Mouse (Mus musculus) T-helper 2 cell (primary cell): ENCODE results near the gene Pkp4.
"Not testable (repeated sequence)": the region's sequence is repeated elsewhere in the genome, so short reads cannot be mapped to it uniquely, and the experiment has no call there.

ENCODE experiments used
- in situ Hi-C: fragments of 300-600 bp; cut with MboI, MseI; formaldehyde crosslinking; loops from one replicate; pipeline ENCODE4 v1.15.1; 2025; ENCODE audit warnings: high pct_unique_total_duplicates

The Pkp4 gene

GRCm38 (mm10) chr2:59378861-59379260, 218.2 kb downstream of the Pkp4 start:
- in situ Hi-C loops: not testable (repeated sequence)

- in situ Hi-C loops: no loop called here
Measured at GRCm38 (mm10) chr2:59383231-59383630, 222.6 kb downstream of the Pkp4 start.

- in situ Hi-C loops: no loop called here
Measured at GRCm38 (mm10) chr2:59383852-59384776, 223.5 kb downstream of the Pkp4 start.

GRCm38 (mm10) chr2:59385211-59385935, 224.7 kb downstream of the Pkp4 start:
- in situ Hi-C loops: no loop called here

GRCm38 (mm10) chr2:59389971-59390370, 229.3 kb downstream of the Pkp4 start:
- in situ Hi-C loops: no loop called here

GRCm38 (mm10) chr2:59393177-59393576, 232.5 kb downstream of the Pkp4 start:
- in situ Hi-C loops: no loop called here

GRCm38 (mm10) chr2:59394651-59395050, 234.0 kb downstream of the Pkp4 start:
- in situ Hi-C loops: no loop called here

GRCm38 (mm10) chr2:59395160-59395650, 234.6 kb downstream of the Pkp4 start:
- in situ Hi-C loops: not testable (repeated sequence)

GRCm38 (mm10) chr2:59396555-59396954, 235.9 kb downstream of the Pkp4 start:
- in situ Hi-C loops: no loop called here

GRCm38 (mm10) chr2:59397531-59397930, 236.9 kb downstream of the Pkp4 start:
- in situ Hi-C loops: no loop called here

- in situ Hi-C loops: no loop called here
Measured at GRCm38 (mm10) chr2:59400901-59401378, 240.3 kb downstream of the Pkp4 start.

- in situ Hi-C loops: no loop called here
Measured at GRCm38 (mm10) chr2:59401841-59402461, 241.3 kb downstream of the Pkp4 start.

GRCm38 (mm10) chr2:59404022-59404421, 243.4 kb downstream of the Pkp4 start:
- in situ Hi-C loops: no loop called here
